Mouse (Mus musculus): ENCODE data around the gene Eif5b. TPM values are rescaled to one million over a fixed set of nuclear protein-coding genes. Genes with fewer than 3 reads are reported as not detected.

The Eif5b gene
- total and polyA plus RNA-seq, 3 experiments: 80.8 to 143 (median 91.6) TPM

- peak; percentile 68 for TF ChIP-seq TAL1 (conservative IDR thresholded peaks at IDR 0.05; ENCODE audit: low read depth, low read length)
- no peak for TF ChIP-seq GATA2 (IDR thresholded peaks at IDR 0.05; ENCODE audit: borderline replicate concordance, low read depth, low read length)
- ATAC-seq (ENCODE audit: extremely low read depth, insufficient number of reproducible peaks, low FRiP score, poor library complexity, severe bottlenecking) (no peak), DNase-seq (ENCODE audit: low spot score) (peak; percentile 18)
- peaks cover 63% of the 10 kb centered on the region for H3K4me1 ChIP-seq (ENCODE audit: insufficient read depth, low read depth, low read length)
- no peaks in the 10 kb centered on the region for H3K9me3 ChIP-seq (replicated peaks)
- H3K36me3 ChIP-seq (replicated peaks): peaks cover 32% of the 10 kb centered on the region
- peak overlapping the region; percentile 82; the same call in 1 of the 2 replicates for H3K4me3 ChIP-seq (ENCODE audit: low read depth, low read length)
- H3K27me3 ChIP-seq (ENCODE audit: insufficient read depth, low read length): no peaks in the 10 kb centered on the region
Measured at GRCm38 (mm10) chr1:37999552-37999951, 1.7 kb downstream of the Eif5b start.

GRCm38 (mm10) chr1:38000844-38001243 is 3.0 kb downstream of the Eif5b start:
- H3K27me3 ChIP-seq (ENCODE audit: insufficient read depth, low read length): no peaks in the 10 kb centered on the region
- peaks cover 22% of the 10 kb centered on the region for H3K36me3 ChIP-seq (replicated peaks)
- DNase-seq (ENCODE audit: low spot score) (peak; percentile 51), ATAC-seq (ENCODE audit: extremely low read depth, insufficient number of reproducible peaks, low FRiP score, poor library complexity, severe bottlenecking) (no peak)
- H3K4me3 ChIP-seq (ENCODE audit: low read depth, low read length): peak overlapping the region; percentile 41; the same call in 1 of the 2 replicates
- no peaks in the 10 kb centered on the region for H3K9me3 ChIP-seq (replicated peaks)
- peaks cover 62% of the 10 kb centered on the region for H3K4me1 ChIP-seq (ENCODE audit: insufficient read depth, low read depth, low read length)
- peak; percentile 51 for TF ChIP-seq TAL1 (conservative IDR thresholded peaks at IDR 0.05; ENCODE audit: low read depth, low read length)
- no peak for TF ChIP-seq POLR2AphosphoS5 (IDR thresholded peaks at IDR 0.05; ENCODE audit: insufficient replicate concordance, low read depth, low read length)

GRCm38 (mm10) chr1:38001956-38002355 is 4.1 kb downstream of the Eif5b start:
- no peak for ATAC-seq (ENCODE audit: extremely low read depth, insufficient number of reproducible peaks, low FRiP score, poor library complexity, severe bottlenecking)
- no peaks in the 10 kb centered on the region for H3K9me3 ChIP-seq (replicated peaks)
- H3K27me3 ChIP-seq (ENCODE audit: insufficient read depth, low read length): no peaks in the 10 kb centered on the region
- peak overlapping the region; percentile 15; the same call in 1 of the 2 replicates for H3K4me3 ChIP-seq (ENCODE audit: low read depth, low read length)
- TF ChIP-seq TAL1 (conservative IDR thresholded peaks at IDR 0.05; ENCODE audit: low read depth, low read length) (no peak), GATA1 (IDR thresholded peaks at IDR 0.05; ENCODE audit: borderline replicate concordance, low read length) (no peak), POLR2AphosphoS5 (IDR thresholded peaks at IDR 0.05; ENCODE audit: insufficient replicate concordance, low read depth, low read length) (no peak), GATA2 (IDR thresholded peaks at IDR 0.05; ENCODE audit: borderline replicate concordance, low read depth, low read length) (no peak), CTCF (IDR thresholded peaks at IDR 0.05; ENCODE audit: low read depth, low read length) (no peak)
- H3K4me1 ChIP-seq (ENCODE audit: insufficient read depth, low read depth, low read length): peaks cover 67% of the 10 kb centered on the region
- peaks cover 27% of the 10 kb centered on the region for H3K36me3 ChIP-seq (replicated peaks)
- DNase-seq (ENCODE audit: low spot score): no peak

GRCm38 (mm10) chr1:38003046-38003445 is 5.2 kb downstream of the Eif5b start:
- Histone ChIP-seq H3K27me3 (ENCODE audit: insufficient read depth, low read length) (no peaks in the 10 kb centered on the region), H3K4me1 (ENCODE audit: insufficient read depth, low read depth, low read length) (peaks cover 78% of the 10 kb centered on the region), H3K9me3 (replicated peaks) (no peaks in the 10 kb centered on the region), H3K36me3 (replicated peaks) (peaks cover 34% of the 10 kb centered on the region), H3K4me3 (ENCODE audit: low read depth, low read length) (no peak overlapping the region)
- DNase-seq (ENCODE audit: low spot score) (no peak), ATAC-seq (ENCODE audit: extremely low read depth, insufficient number of reproducible peaks, low FRiP score, poor library complexity, severe bottlenecking) (no peak)
- no peak for TF ChIP-seq GATA1 (IDR thresholded peaks at IDR 0.05; ENCODE audit: borderline replicate concordance, low read length)
- TF ChIP-seq GATA2 (IDR thresholded peaks at IDR 0.05; ENCODE audit: borderline replicate concordance, low read depth, low read length): no peak
- no peak for TF ChIP-seq CTCF (IDR thresholded peaks at IDR 0.05; ENCODE audit: low read depth, low read length)
- TF ChIP-seq POLR2AphosphoS5 (IDR thresholded peaks at IDR 0.05; ENCODE audit: insufficient replicate concordance, low read depth, low read length): no peak
- no peak for TF ChIP-seq TAL1 (conservative IDR thresholded peaks at IDR 0.05; ENCODE audit: low read depth, low read length)

GRCm38 (mm10) chr1:38006741-38007140 is 8.9 kb downstream of the Eif5b start:
- TF ChIP-seq GATA2 (IDR thresholded peaks at IDR 0.05; ENCODE audit: borderline replicate concordance, low read depth, low read length) (no peak), TAL1 (conservative IDR thresholded peaks at IDR 0.05; ENCODE audit: low read depth, low read length) (no peak), POLR2AphosphoS5 (IDR thresholded peaks at IDR 0.05; ENCODE audit: insufficient replicate concordance, low read depth, low read length) (no peak), GATA1 (IDR thresholded peaks at IDR 0.05; ENCODE audit: borderline replicate concordance, low read length) (no peak), CTCF (IDR thresholded peaks at IDR 0.05; ENCODE audit: low read depth, low read length) (no peak)
- H3K36me3 ChIP-seq (replicated peaks): peaks cover 46% of the 10 kb centered on the region
- H3K4me1 ChIP-seq (ENCODE audit: insufficient read depth, low read depth, low read length): peaks cover 90% of the 10 kb centered on the region
- no peaks in the 10 kb centered on the region for H3K27me3 ChIP-seq (ENCODE audit: insufficient read depth, low read length)
- ATAC-seq (ENCODE audit: extremely low read depth, insufficient number of reproducible peaks, low FRiP score, poor library complexity, severe bottlenecking): no peak
- no peak overlapping the region for H3K4me3 ChIP-seq (ENCODE audit: low read depth, low read length)
- DNase-seq (ENCODE audit: low spot score): no peak
- no peaks in the 10 kb centered on the region for H3K9me3 ChIP-seq (replicated peaks)

GRCm38 (mm10) chr1:38011647-38012046 is 13.8 kb downstream of the Eif5b start:
- H3K27me3 ChIP-seq (ENCODE audit: insufficient read depth, low read length): no peaks in the 10 kb centered on the region
- H3K36me3 ChIP-seq (replicated peaks): peaks cover 44% of the 10 kb centered on the region
- H3K4me1 ChIP-seq (ENCODE audit: insufficient read depth, low read depth, low read length): peaks cover 83% of the 10 kb centered on the region
- H3K4me3 ChIP-seq (ENCODE audit: low read depth, low read length): no peak overlapping the region; the same call in 1 of the 2 replicates
- ATAC-seq (ENCODE audit: extremely low read depth, insufficient number of reproducible peaks, low FRiP score, poor library complexity, severe bottlenecking) (peak; percentile 92), DNase-seq (ENCODE audit: low spot score) (peak; percentile 82)
- TF ChIP-seq TAL1 (conservative IDR thresholded peaks at IDR 0.05; ENCODE audit: low read depth, low read length) (peak; percentile 90), POLR2AphosphoS5 (IDR thresholded peaks at IDR 0.05; ENCODE audit: insufficient replicate concordance, low read depth, low read length) (no peak)
- no peaks in the 10 kb centered on the region for H3K9me3 ChIP-seq (replicated peaks)

GRCm38 (mm10) chr1:38012104-38012503 is 14.3 kb downstream of the Eif5b start:
- Histone ChIP-seq H3K4me1 (ENCODE audit: insufficient read depth, low read depth, low read length) (peaks cover 78% of the 10 kb centered on the region), H3K4me3 (ENCODE audit: low read depth, low read length) (peak overlapping the region; percentile 57; the same call in 1 of the 2 replicates), H3K27me3 (ENCODE audit: insufficient read depth, low read length) (no peaks in the 10 kb centered on the region), H3K9me3 (replicated peaks) (no peaks in the 10 kb centered on the region), H3K36me3 (replicated peaks) (peaks cover 40% of the 10 kb centered on the region)
- ATAC-seq (ENCODE audit: extremely low read depth, insufficient number of reproducible peaks, low FRiP score, poor library complexity, severe bottlenecking): peak; percentile 36
- TF ChIP-seq POLR2AphosphoS5 (IDR thresholded peaks at IDR 0.05; ENCODE audit: insufficient replicate concordance, low read depth, low read length): no peak
- no peak for TF ChIP-seq GATA1 (IDR thresholded peaks at IDR 0.05; ENCODE audit: borderline replicate concordance, low read length)
- no peak for TF ChIP-seq TAL1 (conservative IDR thresholded peaks at IDR 0.05; ENCODE audit: low read depth, low read length)
- TF ChIP-seq CTCF (IDR thresholded peaks at IDR 0.05; ENCODE audit: low read depth, low read length): no peak
- no peak for TF ChIP-seq GATA2 (IDR thresholded peaks at IDR 0.05; ENCODE audit: borderline replicate concordance, low read depth, low read length)
- DNase-seq (ENCODE audit: low spot score): peak; percentile 30
